Mouse (Mus musculus) lung, postnatal 14 days (tissue): ENCODE measurements around the gene Gm21885.
A peak's percentile ranks its signal among the peaks of the same experiment; 100 is the strongest.

Experiments used
- DNase-seq: peaks from one replicate; pipeline ENCODE4 v3.0.0; 2021

The Gm21885 gene

GRCm38 (mm10) chr11:94269906-94270305 is 11.8 kb upstream of the Gm21885 start:
- no peak for DNase-seq

DNA sequence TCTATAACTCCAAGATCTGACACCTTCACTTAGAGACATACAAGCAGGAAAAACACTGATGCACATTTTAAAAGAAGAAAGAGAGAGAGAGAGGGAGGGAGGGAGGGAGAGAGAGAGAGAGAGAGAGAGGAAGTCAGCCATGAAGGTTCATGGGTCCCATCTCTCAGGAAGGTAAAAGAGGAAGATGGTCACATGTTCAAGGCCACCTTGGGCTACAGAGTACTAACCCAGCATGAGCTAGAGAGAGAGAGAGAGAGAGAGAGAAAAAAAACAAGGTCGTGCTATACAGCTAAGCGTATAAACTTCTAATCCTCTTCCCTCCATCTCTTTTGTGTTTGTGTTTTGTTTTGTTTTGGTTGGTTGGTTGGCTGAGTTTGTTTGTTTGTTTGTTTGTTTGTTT is 10.7 kb upstream of the Gm21885 start:
- DNase-seq, result no peak

DNA sequence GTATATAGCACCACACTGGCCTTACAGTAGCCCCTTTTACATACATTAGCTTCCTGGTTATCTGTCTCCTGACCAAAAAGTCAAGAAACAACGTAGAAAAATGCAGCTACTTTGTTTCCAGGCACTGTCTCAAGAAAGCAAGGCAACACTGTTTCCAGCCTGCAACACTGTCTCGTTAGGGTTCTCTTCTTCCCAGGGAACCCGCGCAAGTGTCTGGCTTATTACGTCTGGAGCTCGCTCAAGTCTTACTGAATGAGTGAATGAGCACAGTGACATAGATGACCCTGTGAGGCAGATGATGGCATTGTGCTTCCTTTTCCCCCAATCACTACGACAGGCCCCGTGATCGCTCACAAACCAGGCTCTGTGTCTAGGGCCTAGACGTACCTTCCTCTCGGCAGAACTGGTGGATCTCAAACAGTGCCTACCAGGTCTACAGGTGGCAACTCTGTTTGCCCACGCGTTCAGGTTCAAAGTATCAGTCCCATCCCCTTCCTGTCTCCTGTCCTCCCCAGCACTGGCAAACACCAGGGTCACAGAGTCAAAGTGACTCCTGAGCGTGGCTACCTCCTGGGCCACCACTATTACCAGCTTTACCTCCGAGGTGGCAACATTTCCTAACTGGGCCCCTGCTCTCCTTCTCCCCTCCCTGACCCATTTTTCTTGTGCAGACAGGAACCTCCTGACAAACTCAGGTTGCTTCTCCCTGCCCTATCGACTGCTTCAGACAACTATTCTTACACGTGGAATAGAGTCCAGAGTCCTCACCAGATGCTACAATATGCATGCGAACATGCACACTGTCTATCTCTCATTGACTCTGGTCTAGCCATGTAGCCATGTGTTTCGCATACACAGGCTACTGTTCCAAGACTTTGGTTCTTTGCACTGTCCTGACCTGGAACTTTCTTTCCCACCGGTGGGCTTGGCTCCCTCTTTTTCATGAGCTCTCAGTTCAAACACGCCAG is 8.4 kb upstream of the Gm21885 start:
- DNase-seq, result no peak

DNA sequence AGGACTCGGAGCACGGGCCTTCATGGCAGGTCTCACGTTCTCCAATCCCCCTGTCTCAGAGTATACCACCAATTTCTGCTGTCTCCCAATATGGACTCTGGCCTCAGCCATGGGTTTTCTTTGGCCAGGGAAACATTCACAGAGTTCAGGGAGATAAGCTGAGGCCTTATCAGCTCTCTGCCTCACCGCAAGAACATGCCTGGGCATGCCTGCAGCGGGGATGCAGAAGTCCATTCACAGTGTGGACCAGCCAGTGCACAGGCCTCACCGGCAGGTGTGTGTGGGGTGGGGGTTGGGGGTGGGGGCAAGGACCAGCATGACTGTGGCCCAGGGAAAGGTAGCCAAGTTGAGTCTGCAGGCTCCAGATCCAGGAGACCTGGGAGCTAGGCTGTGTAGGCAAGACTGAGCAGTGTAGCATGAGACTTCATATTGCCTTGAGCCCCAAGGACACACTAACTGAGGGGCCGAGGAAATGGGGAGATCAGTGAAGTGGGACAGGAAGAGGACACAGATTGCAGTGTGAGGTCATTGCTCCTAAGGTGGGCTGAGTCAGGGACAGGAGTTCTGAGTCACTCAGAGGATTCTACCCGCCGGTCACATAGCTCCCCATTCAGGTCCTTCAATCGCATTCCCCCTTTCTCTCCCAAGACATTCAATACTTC is 7.3 kb upstream of the Gm21885 start:
- no peak for DNase-seq

GRCm38 (mm10) chr11:94275226-94275625 is 6.4 kb upstream of the Gm21885 start:
- no peak for DNase-seq

GRCm38 (mm10) chr11:94275686-94276085 is 6.0 kb upstream of the Gm21885 start:
- no peak for DNase-seq

GRCm38 (mm10) chr11:94276869-94277337 is 4.8 kb upstream of the Gm21885 start:
- peak; percentile 90 for DNase-seq

- no peak for DNase-seq
Observed at GRCm38 (mm10) chr11:94282291-94282690, 618 bp downstream of the Gm21885 start.

DNA sequence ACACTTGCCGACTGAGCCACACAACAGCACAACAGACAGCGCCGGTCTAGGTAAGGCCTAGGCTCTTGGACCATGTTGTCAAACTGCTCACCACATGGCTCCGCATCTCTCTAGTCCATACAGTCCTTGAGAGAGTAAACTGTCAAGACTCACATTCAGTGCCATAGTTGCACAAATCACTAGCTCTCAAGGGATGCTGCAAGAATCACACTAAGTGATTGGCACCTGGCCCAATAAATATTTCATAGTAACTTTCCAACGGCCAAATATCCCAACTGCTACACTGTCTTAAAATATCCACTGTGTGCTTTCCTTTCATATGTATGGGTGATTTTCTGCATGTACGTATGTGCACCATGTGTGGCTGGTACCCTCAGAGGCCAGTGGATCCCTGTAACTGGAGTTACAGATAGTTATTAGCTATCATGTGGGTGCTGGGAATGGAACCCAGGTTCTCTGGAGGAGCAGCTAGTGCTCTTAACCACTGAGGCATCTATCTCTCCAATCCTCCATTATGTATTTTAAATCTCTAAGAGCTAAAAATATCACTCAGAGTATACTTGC is 1.9 kb downstream of the Gm21885 start:
- no peak for DNase-seq

DNA sequence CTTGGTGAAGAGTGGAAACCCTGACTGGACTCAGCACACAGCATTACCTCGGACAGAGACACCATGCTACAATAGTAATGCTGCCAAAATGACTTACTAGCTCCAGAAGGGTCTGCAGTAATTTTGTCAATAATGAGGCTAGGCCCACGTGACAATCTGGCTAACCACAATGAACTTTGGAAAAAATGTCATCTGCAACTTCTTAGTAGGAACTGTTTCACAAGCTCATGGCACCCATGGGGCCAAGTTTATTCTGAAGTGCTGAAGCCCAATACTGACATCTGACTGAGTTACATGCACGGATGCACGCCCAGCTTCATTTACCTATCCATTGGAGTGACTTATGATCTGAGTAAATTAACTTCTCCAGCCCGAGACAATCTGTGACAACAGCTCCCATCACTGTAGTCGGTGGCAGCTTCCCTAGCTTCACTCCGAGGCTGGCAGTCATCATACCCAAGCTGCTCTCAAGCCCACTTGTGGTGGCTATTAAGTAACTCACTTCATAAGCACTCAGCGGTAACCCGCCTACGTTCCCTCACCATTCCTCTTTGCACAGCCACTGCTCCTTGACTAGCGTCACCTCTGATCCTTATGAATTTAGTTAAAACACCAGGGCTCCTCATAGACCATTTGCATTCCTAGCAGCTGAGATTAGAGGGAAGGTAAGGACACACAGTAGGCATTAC is 4.4 kb downstream of the Gm21885 start:
- peak; percentile 58 for DNase-seq

DNA sequence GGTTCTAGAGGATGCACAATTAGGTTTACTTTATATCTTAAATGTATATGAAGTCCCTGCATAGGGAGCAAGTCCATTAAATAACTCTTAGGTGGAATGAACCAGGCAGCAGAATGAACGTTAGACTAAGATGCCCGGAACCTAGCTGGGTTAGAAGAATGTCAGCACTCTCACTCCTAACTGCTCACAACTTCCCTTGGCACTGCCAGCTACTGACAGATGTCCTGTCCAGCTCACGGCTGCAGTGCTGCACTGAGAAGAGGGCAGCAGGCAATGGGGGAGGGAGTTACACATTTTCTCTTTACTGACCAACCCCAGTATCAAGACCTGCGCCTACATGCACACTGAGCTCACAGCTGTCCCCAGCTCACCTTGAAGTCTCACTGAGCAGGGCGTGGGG is 5.4 kb downstream of the Gm21885 start:
- DNase-seq, result no peak

GRCm38 (mm10) chr11:94290062-94290740 is 8.5 kb downstream of the Gm21885 start:
- DNase-seq, result no peak

DNA sequence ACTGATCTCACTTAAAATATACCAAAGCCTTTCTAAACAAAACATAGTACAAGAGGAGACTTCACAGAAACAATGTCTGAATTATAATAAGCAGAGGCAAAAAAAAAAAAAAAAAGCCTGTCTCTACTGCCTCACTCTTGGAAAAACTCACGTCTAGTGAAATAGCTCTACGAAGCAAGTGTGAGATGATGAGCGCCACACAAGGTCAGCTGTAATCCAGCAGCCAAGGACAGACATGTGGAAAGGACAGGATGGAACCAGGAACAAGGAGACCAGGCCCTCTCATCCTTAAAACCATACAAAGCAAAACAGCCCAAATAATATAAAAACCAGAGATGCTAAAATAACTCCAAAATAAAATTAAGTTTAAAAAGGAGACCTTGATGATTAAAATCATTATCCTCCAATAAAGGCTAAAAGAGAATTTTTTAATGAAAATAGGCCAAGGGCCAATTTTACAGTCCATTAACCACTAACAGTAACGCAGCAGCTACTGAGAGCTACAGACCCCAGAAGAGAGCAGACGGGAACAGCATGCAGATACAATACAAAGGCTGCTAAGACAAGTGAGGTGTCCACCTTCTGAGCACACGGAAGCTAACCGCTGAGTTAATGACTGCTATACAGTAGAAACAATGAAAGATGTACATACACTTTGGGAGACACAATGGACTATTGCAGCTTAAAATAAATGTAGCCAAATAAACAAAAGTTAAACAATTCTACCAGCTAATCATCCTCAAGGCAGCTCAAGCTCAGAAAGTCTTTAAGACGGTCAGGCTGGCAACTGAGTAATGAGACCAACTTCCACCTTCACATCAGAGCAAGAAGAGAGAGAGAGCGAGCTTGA is 13.5 kb downstream of the Gm21885 start:
- DNase-seq, result no peak

GRCm38 (mm10) chr11:94312733-94313132 is 31.1 kb downstream of the Gm21885 start:
- no peak for DNase-seq

DNA sequence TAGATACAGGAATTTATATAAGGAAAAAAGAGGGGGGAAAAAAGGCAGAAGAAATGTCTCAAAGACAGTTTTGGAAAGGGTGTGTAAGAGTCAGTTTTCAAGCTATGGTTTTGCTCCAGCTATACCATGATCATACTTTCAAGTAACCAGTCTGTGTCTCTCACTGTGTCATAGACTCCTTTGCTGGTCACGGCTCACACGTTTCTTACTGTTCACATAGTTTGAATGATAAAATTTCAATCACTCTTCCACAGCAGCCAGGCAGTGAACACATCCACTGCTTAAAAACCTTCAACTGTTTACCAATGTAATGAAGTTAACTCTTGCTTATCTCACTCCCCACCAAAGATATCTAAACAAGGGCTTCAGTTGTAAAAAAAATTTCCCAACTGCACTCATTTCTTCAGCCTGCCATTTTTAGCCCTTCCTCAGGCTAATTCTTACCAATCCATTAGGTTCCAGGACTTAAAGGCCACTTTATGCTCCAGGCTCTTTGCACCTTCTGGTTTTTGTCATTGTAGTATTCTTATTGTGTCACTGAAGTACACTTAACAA is 32.5 kb downstream of the Gm21885 start:
- no peak for DNase-seq

- DNase-seq, result no peak
Observed at GRCm38 (mm10) chr11:94315308-94315707, 33.6 kb downstream of the Gm21885 start.

DNA sequence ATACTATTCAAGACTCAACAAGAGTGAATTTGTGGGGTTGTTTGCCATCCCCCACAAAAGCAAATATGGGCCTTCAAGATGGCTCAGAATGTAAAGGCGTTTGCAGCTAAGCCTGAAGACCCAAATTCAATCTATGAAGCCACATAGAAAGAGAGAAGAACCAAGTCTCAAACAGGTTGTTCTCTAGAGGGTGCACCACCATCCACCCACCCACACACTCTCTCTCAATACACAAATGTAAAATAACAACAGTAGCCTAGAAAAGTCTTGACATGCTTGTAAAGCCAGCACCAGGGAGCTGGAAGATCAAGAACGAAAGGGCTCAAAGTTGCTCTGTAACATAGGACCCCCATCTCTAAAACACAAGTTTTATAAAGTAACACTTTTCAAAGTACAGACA is 34.9 kb downstream of the Gm21885 start:
- DNase-seq, result no peak

GRCm38 (mm10) chr11:94317014-94317413 is 35.3 kb downstream of the Gm21885 start:
- no peak for DNase-seq

DNA sequence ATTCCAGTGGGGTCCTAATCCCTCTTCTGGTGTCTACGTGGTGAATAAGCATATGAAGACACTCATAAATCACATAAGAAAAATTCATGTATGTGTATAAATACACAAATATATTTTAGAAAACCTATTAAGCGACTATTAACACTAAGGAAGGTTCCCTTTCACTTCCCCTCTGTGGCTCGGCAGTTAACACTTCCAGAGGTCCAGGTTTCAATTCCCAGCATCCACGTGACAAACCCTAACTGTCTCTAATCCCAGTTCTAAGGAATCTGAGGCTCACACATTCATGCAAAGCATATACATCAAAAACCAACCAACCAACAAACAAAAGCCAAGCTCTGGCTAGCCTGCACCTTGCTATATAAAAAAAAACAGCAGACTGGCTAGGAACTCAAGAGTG is 35.8 kb downstream of the Gm21885 start:
- no peak for DNase-seq

GRCm38 (mm10) chr11:94318056-94318455 is 36.4 kb downstream of the Gm21885 start:
- no peak for DNase-seq
